Mouse (Mus musculus) liver, adult 2 months (tissue): Measurements from ENCODE around the gene Myom1.

Experiments used
- CTCF ChIP-seq: fragments of 200-500 bp; IDR thresholded peaks from 2 replicates; pipeline ENCODE4 v1.5.1; 2011; ENCODE audit warnings: low read depth, low read length, control low read depth
- POLR2A ChIP-seq: fragments of 200-500 bp; IDR thresholded peaks from 2 replicates; pipeline ENCODE4 v1.6.1; 2011; ENCODE audit warnings: low read length, control low read depth; ENCODE audit not compliant: insufficient read depth; ENCODE audit errors: extremely low read depth

GRCm38 (mm10) chr17:71008676-71009075, 6.2 kb downstream of the Myom1 start:
- TF ChIP-seq POLR2A (no peak), CTCF (no peak)
